Mouse (Mus musculus) erythroblast, embryonic 14.5 days (primary cell): ENCODE data around the gene Tmprss3.

Experiments used
- GATA1 ChIP-seq: IDR thresholded peaks from 2 replicates; pipeline ENCODE4 v1.6.1; 2012; ENCODE audit warnings: low read length, inconsistent platforms, mixed read lengths
- TAL1 ChIP-seq: IDR thresholded peaks from 3 replicates; pipeline ENCODE4 v1.6.1; 2012; ENCODE audit warnings: low read length, inconsistent platforms, mixed read lengths

DNA sequence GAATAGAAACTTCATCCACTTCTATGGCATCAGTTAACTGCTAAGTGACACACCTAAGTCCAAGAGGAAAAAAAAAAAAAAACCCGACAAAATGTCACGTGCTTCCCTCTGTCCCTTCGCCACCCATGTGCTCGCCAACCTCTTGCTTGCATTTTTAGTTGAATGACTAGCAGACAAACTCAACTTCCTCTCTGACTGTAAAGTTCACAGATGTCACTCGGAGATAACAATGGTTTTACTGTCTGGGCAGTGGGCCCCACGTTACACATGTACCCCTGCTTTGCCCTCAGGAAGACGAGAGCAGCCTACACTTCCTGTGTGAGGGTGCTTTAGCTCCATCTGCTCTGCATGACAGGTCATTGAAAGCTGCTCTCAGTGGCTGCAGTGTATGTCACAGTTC, 25.1 kb upstream of the Tmprss3 start:
- no peak for TF ChIP-seq GATA1
- no peak for TF ChIP-seq TAL1
